Mouse (Mus musculus): ENCODE data around the gene Mybph.

Gene Mybph

GRCm38 (mm10) chr1:134193126-134193525 lies at the start of gene Mybph:
Mybph (plus strand) TSS chr1:134193448.
- DNase-seq: no peak

GRCm38 (mm10) chr1:134146066-134146465 lies 47.2 kb upstream of the Mybph start:
- no peak for DNase-seq

- DNase-seq: no peak
Observed at GRCm38 (mm10) chr1:134150076-134150475, 43.2 kb upstream of the Mybph start.

GRCm38 (mm10) chr1:134150745-134151144 lies 42.5 kb upstream of the Mybph start:
- DNase-seq: no peak

GRCm38 (mm10) chr1:134151655-134152412 lies 41.4 kb upstream of the Mybph start:
- DNase-seq: peak; percentile 85 to 92

GRCm38 (mm10) chr1:134152626-134153590 lies 40.3 kb upstream of the Mybph start:
- no peak for DNase-seq

- no peak for DNase-seq
Observed at GRCm38 (mm10) chr1:134154121-134154520, 39.1 kb upstream of the Mybph start.

- DNase-seq: no peak
Observed at GRCm38 (mm10) chr1:134154655-134155054, 38.6 kb upstream of the Mybph start.

- DNase-seq: no peak
Observed at GRCm38 (mm10) chr1:134160404-134160803, 32.8 kb upstream of the Mybph start.

GRCm38 (mm10) chr1:134161399-134161798 lies 31.8 kb upstream of the Mybph start:
- DNase-seq: no peak

GRCm38 (mm10) chr1:134162510-134163225 lies 30.6 kb upstream of the Mybph start:
- DNase-seq: no peak

- no peak for DNase-seq
Observed at GRCm38 (mm10) chr1:134163476-134163875, 29.8 kb upstream of the Mybph start.

- DNase-seq: no peak
Observed at GRCm38 (mm10) chr1:134164454-134164853, 28.8 kb upstream of the Mybph start.

GRCm38 (mm10) chr1:134166547-134166946 lies 26.7 kb upstream of the Mybph start:
- no peak for DNase-seq

GRCm38 (mm10) chr1:134167416-134168305 lies 25.6 kb upstream of the Mybph start:
- peak; percentile 62 to 72 for DNase-seq

- no peak for DNase-seq
Observed at GRCm38 (mm10) chr1:134168567-134168966, 24.7 kb upstream of the Mybph start.

GRCm38 (mm10) chr1:134168985-134169697 lies 24.1 kb upstream of the Mybph start:
- no peak for DNase-seq

- DNase-seq: no peak
Observed at GRCm38 (mm10) chr1:134173081-134173480, 20.2 kb upstream of the Mybph start.

GRCm38 (mm10) chr1:134177976-134178375 lies 15.3 kb upstream of the Mybph start:
- no peak for DNase-seq

GRCm38 (mm10) chr1:134182025-134182424 lies 11.2 kb upstream of the Mybph start, which contains the start of gene Chil1:
Chil1 (plus strand) TSS chr1:134182176.
- DNase-seq: peak in 1 of 2 experiments; percentile 46

GRCm38 (mm10) chr1:134184089-134184488 lies 9.2 kb upstream of the Mybph start:
- no peak for DNase-seq

Measured in cerebellum, postnatal 25 days (tissue).